Mouse (Mus musculus): Measurements from ENCODE around the gene Sh3pxd2b. TPM values are rescaled to one million over a fixed set of nuclear protein-coding genes. Genes with fewer than 3 reads are reported as not detected.

Sh3pxd2b gene
- total and polyA plus RNA-seq, 2 experiments from 2014 or later, result 3.3 to 12.4 TPM

DNA sequence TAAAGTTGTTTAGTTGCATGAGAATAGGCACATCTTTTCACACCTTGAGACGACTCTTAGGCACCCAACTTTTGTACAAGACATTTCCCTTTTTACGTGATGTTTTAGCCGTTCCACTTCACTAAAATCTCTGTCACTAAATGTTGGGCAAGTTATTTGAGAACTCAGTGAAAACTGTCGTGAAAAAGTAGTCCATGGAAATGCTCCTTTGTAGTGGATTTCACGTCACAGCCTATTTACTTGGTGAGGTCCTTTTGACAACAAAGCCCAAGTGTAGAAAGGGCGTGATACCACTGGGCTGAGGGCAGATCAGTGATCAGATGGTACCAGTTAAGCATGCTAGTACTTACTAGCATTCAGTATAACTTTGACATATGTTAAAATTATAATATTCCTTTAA is 108.7 kb downstream of the Sh3pxd2b start:
- DNase-seq (ENCODE audit: low spot score) (no peak), ATAC-seq (ENCODE audit: insufficient read depth, low read depth) (no peak)
- H3K27me3 ChIP-seq (ENCODE audit: control insufficient read depth, insufficient read depth, low read length), result no peaks in the 10 kb centered on the region
- H3K4me2 ChIP-seq (ENCODE audit: low read depth, low read length), result peak overlapping the region; percentile 98
- peak overlapping the region; percentile 77 for H3K9ac ChIP-seq (replicated peaks; ENCODE audit: low read depth, low read length)
- peak overlapping the region; percentile 94; the same call in 1 of the 2 replicates for H3K27ac ChIP-seq (ENCODE audit: low read depth)
- peak overlapping the region; percentile 69 for H3K4me3 ChIP-seq (ENCODE audit: low read depth, low read length)
- WGBS, result 13% methylated on average over 6 of the region's 6 CpGs
- no peaks in the 10 kb centered on the region for H3K9me3 ChIP-seq (replicated peaks; ENCODE audit: control insufficient read depth, low read length)
- H3K36me3 ChIP-seq (replicated peaks; ENCODE audit: control insufficient read depth, insufficient read depth, low read length), result no peaks in the 10 kb centered on the region
- peaks cover 9% of the 10 kb centered on the region for H3K4me1 ChIP-seq (ENCODE audit: control insufficient read depth, insufficient read depth)
- TF ChIP-seq EP300 (IDR thresholded peaks at IDR 0.05; ENCODE audit: low read depth) (no peak), CTCF (IDR thresholded peaks at IDR 0.05; ENCODE audit: low read depth) (no peak)

GRCm38 (mm10) chr11:32464282-32464681 is 116.7 kb downstream of the Sh3pxd2b start:
- H3K27ac ChIP-seq (ENCODE audit: low read depth), result no peak overlapping the region
- TF ChIP-seq EP300 (IDR thresholded peaks at IDR 0.05; ENCODE audit: low read depth) (no peak), CTCF (IDR thresholded peaks at IDR 0.05; ENCODE audit: low read depth) (no peak)

GRCm38 (mm10) chr11:32471925-32472324 is 124.3 kb downstream of the Sh3pxd2b start:
- Histone ChIP-seq H3K4me2 (ENCODE audit: low read depth, low read length) (no peak overlapping the region), H3K36me3 (replicated peaks; ENCODE audit: control insufficient read depth, insufficient read depth, low read length) (no peaks in the 10 kb centered on the region), H3K9ac (replicated peaks; ENCODE audit: low read depth, low read length) (no peak overlapping the region), H3K27me3 (ENCODE audit: control insufficient read depth, insufficient read depth, low read length) (no peaks in the 10 kb centered on the region), H3K9me3 (replicated peaks; ENCODE audit: control insufficient read depth, low read length) (no peaks in the 10 kb centered on the region), H3K27ac (ENCODE audit: low read depth) (no peak overlapping the region), H3K4me1 (ENCODE audit: control insufficient read depth, insufficient read depth) (no peaks in the 10 kb centered on the region), H3K4me3 (ENCODE audit: low read depth, low read length) (no peak overlapping the region)
- 77% methylated on average over 2 of the region's 2 CpGs for WGBS
- DNase-seq (ENCODE audit: low spot score) (no peak), ATAC-seq (ENCODE audit: insufficient read depth, low read depth) (no peak)
- no peak for TF ChIP-seq EP300 (IDR thresholded peaks at IDR 0.05; ENCODE audit: low read depth)

More at GRCm38 (mm10) chr11:32464282-32464681, 116.7 kb downstream of the Sh3pxd2b start:
- H3K4me1 ChIP-seq (ENCODE audit: control insufficient read depth, insufficient read depth), result peaks cover 8% of the 10 kb centered on the region; the same call in 1 of the 2 replicates
- WGBS, result 63% methylated on average over 2 of the region's 2 CpGs
- H3K36me3 ChIP-seq (replicated peaks; ENCODE audit: control insufficient read depth, insufficient read depth, low read length), result no peaks in the 10 kb centered on the region
- DNase-seq (ENCODE audit: low spot score), result no peak
- no peak overlapping the region for H3K9ac ChIP-seq (replicated peaks; ENCODE audit: low read depth, low read length)
- no peak overlapping the region for H3K4me2 ChIP-seq (ENCODE audit: low read depth, low read length)
- no peaks in the 10 kb centered on the region for H3K27me3 ChIP-seq (ENCODE audit: control insufficient read depth, insufficient read depth, low read length)
- H3K4me3 ChIP-seq (ENCODE audit: low read depth, low read length), result no peak overlapping the region
- ATAC-seq (ENCODE audit: insufficient read depth, low read depth), result no peak
- no peaks in the 10 kb centered on the region for H3K9me3 ChIP-seq (replicated peaks; ENCODE audit: control insufficient read depth, low read length)

GRCm38 (mm10) chr11:32474725-32475124 is 127.1 kb downstream of the Sh3pxd2b start:
- H3K27me3 ChIP-seq (ENCODE audit: control insufficient read depth, insufficient read depth, low read length), result no peaks in the 10 kb centered on the region
- 74% methylated on average over 3 of the region's 3 CpGs for WGBS
- ATAC-seq (ENCODE audit: insufficient read depth, low read depth) (no peak), DNase-seq (ENCODE audit: low spot score) (no peak)
- no peaks in the 10 kb centered on the region for H3K36me3 ChIP-seq (replicated peaks; ENCODE audit: control insufficient read depth, insufficient read depth, low read length)
- no peaks in the 10 kb centered on the region for H3K9me3 ChIP-seq (replicated peaks; ENCODE audit: control insufficient read depth, low read length)
- H3K4me3 ChIP-seq (ENCODE audit: low read depth, low read length), result no peak overlapping the region
- no peak overlapping the region for H3K4me2 ChIP-seq (ENCODE audit: low read depth, low read length)
- H3K9ac ChIP-seq (replicated peaks; ENCODE audit: low read depth, low read length), result no peak overlapping the region
- TF ChIP-seq EP300 (IDR thresholded peaks at IDR 0.05; ENCODE audit: low read depth) (no peak), CTCF (IDR thresholded peaks at IDR 0.05; ENCODE audit: low read depth) (no peak)
- no peaks in the 10 kb centered on the region for H3K4me1 ChIP-seq (ENCODE audit: control insufficient read depth, insufficient read depth)
- no peak overlapping the region for H3K27ac ChIP-seq (ENCODE audit: low read depth)

- ATAC-seq (ENCODE audit: insufficient read depth, low read depth) (no peak), DNase-seq (ENCODE audit: low spot score) (no peak)
- H3K36me3 ChIP-seq (replicated peaks; ENCODE audit: control insufficient read depth, insufficient read depth, low read length), result no peaks in the 10 kb centered on the region
- H3K27ac ChIP-seq (ENCODE audit: low read depth), result no peak overlapping the region
- H3K4me1 ChIP-seq (ENCODE audit: control insufficient read depth, insufficient read depth), result no peaks in the 10 kb centered on the region
- WGBS, result 74% methylated on average over 5 of the region's 5 CpGs
- H3K4me2 ChIP-seq (ENCODE audit: low read depth, low read length), result no peak overlapping the region
- H3K9ac ChIP-seq (replicated peaks; ENCODE audit: low read depth, low read length), result no peak overlapping the region
- no peaks in the 10 kb centered on the region for H3K9me3 ChIP-seq (replicated peaks; ENCODE audit: control insufficient read depth, low read length)
- no peak overlapping the region for H3K4me3 ChIP-seq (ENCODE audit: low read depth, low read length)
- no peak for TF ChIP-seq EP300 (IDR thresholded peaks at IDR 0.05; ENCODE audit: low read depth)
- no peak for TF ChIP-seq CTCF (IDR thresholded peaks at IDR 0.05; ENCODE audit: low read depth)
- no peaks in the 10 kb centered on the region for H3K27me3 ChIP-seq (ENCODE audit: control insufficient read depth, insufficient read depth, low read length)
Observed at GRCm38 (mm10) chr11:32475487-32476236, 128.0 kb downstream of the Sh3pxd2b start.

Other genes starting within 250 kb of the Sh3pxd2b start
- not detected in 2 replicates for gene Il9r, start 147.5 kb upstream of the Sh3pxd2b start, total RNA-seq (2014; rRNA removed; ENCODE audit: low replicate concordance)
- gene Il9r, start 147.5 kb upstream of the Sh3pxd2b start, polyA plus RNA-seq (2015; fragmentation: Nextera tagmentation; extraction: Ambion mirVana), result 0.03 and 0.14 TPM in 2 replicates
- 12.9 and 16.1 TPM in 2 replicates for gene Snrnp25, start 142.4 kb upstream of the Sh3pxd2b start, total RNA-seq (2014; rRNA removed; ENCODE audit: low replicate concordance)
- gene Snrnp25, start 142.4 kb upstream of the Sh3pxd2b start, polyA plus RNA-seq (2015; fragmentation: Nextera tagmentation; extraction: Ambion mirVana), result 27.1 and 28.0 TPM in 2 replicates
- 68.9 and 69.2 TPM in 2 replicates for gene Rhbdf1, start 125.5 kb upstream of the Sh3pxd2b start, total RNA-seq (2014; rRNA removed; ENCODE audit: low replicate concordance)
- gene Rhbdf1, start 125.5 kb upstream of the Sh3pxd2b start, polyA plus RNA-seq (2015; fragmentation: Nextera tagmentation; extraction: Ambion mirVana), result 21.9 and 25.2 TPM in 2 replicates
- gene Mpg, start 121.3 kb upstream of the Sh3pxd2b start, total RNA-seq (2014; rRNA removed; ENCODE audit: low replicate concordance), result 11.9 and 22.8 TPM in 2 replicates
- 13.9 and 15.0 TPM in 2 replicates for gene Mpg, start 121.3 kb upstream of the Sh3pxd2b start, polyA plus RNA-seq (2015; fragmentation: Nextera tagmentation; extraction: Ambion mirVana)
- 26.4 and 64.1 TPM in 2 replicates for gene Nprl3, start 80.1 kb upstream of the Sh3pxd2b start, total RNA-seq (2014; rRNA removed; ENCODE audit: low replicate concordance)
- gene Nprl3, start 80.1 kb upstream of the Sh3pxd2b start, polyA plus RNA-seq (2015; fragmentation: Nextera tagmentation; extraction: Ambion mirVana), result 29.9 and 30.4 TPM in 2 replicates
- 1.2 TPM in 1 of 2 replicates, not detected in the other for gene Hba-x, start 71.4 kb upstream of the Sh3pxd2b start, total RNA-seq (2014; rRNA removed; ENCODE audit: low replicate concordance)
- 0.40 and 0.68 TPM in 2 replicates for gene Hba-x, start 71.4 kb upstream of the Sh3pxd2b start, polyA plus RNA-seq (2015; fragmentation: Nextera tagmentation; extraction: Ambion mirVana)
- gene Hba-a1, start 64.3 kb upstream of the Sh3pxd2b start, total RNA-seq (2014; rRNA removed; ENCODE audit: low replicate concordance), result 1,456 and 1,841 TPM in 2 replicates
- 2,150 and 3,333 TPM in 2 replicates for gene Hba-a1, start 64.3 kb upstream of the Sh3pxd2b start, polyA plus RNA-seq (2015; fragmentation: Nextera tagmentation; extraction: Ambion mirVana)
- gene Hbq1b, start 60.9 kb upstream of the Sh3pxd2b start, total RNA-seq (2014; rRNA removed; ENCODE audit: low replicate concordance), result not detected in 2 replicates
- gene Hbq1b, start 60.9 kb upstream of the Sh3pxd2b start, polyA plus RNA-seq (2015; fragmentation: Nextera tagmentation; extraction: Ambion mirVana), result 0.38 and 0.90 TPM in 2 replicates
- 5,955 and 6,390 TPM in 2 replicates for gene Hba-a2, start 51.3 kb upstream of the Sh3pxd2b start, total RNA-seq (2014; rRNA removed; ENCODE audit: low replicate concordance)
- 5,218 and 8,165 TPM in 2 replicates for gene Hba-a2, start 51.3 kb upstream of the Sh3pxd2b start, polyA plus RNA-seq (2015; fragmentation: Nextera tagmentation; extraction: Ambion mirVana)
- not detected in 2 replicates for gene Hbq1a, start 47.8 kb upstream of the Sh3pxd2b start, total RNA-seq (2014; rRNA removed; ENCODE audit: low replicate concordance)
- 0.34 TPM in 1 of 2 replicates, not detected in the other for gene Hbq1a, start 47.8 kb upstream of the Sh3pxd2b start, polyA plus RNA-seq (2015; fragmentation: Nextera tagmentation; extraction: Ambion mirVana)
- 22.1 and 25.0 TPM in 2 replicates for gene Ubtd2, start 107.5 kb downstream of the Sh3pxd2b start, total RNA-seq (2014; rRNA removed; ENCODE audit: low replicate concordance)
- gene Ubtd2, start 107.5 kb downstream of the Sh3pxd2b start, polyA plus RNA-seq (2015; fragmentation: Nextera tagmentation; extraction: Ambion mirVana), result 11.5 and 11.6 TPM in 2 replicates
- gene Efcab9, start 184.3 kb downstream of the Sh3pxd2b start, total RNA-seq (2014; rRNA removed; ENCODE audit: low replicate concordance), result not detected in 2 replicates
- 0.18 and 0.26 TPM in 2 replicates for gene Efcab9, start 184.3 kb downstream of the Sh3pxd2b start, polyA plus RNA-seq (2015; fragmentation: Nextera tagmentation; extraction: Ambion mirVana)
- gene Stk10, start 185.5 kb downstream of the Sh3pxd2b start, total RNA-seq (2014; rRNA removed; ENCODE audit: low replicate concordance), result 4.3 and 6.2 TPM in 2 replicates
- 1.4 and 1.6 TPM in 2 replicates for gene Stk10, start 185.5 kb downstream of the Sh3pxd2b start, polyA plus RNA-seq (2015; fragmentation: Nextera tagmentation; extraction: Ambion mirVana)

Measured in heart, postnatal 0 days (tissue).